Mouse (Mus musculus): ENCODE measurements around the gene Hoxa4. TPM values are rescaled to one million over a fixed set of nuclear protein-coding genes. Genes with fewer than 3 reads are reported as not detected.

Gene Hoxa4
- under 1 TPM in 1 of 2 experiments, not detected in 1; 0.41 TPM for total RNA-seq (2021)
- long read RNA-seq, experiment 1: 0 reads
- long read RNA-seq, experiment 2, partial matches to known transcripts: 0 of 1 reads
- long read RNA-seq, experiment 2, other reads (novel, unspliced or antisense): 1 of 1 reads

DNA sequence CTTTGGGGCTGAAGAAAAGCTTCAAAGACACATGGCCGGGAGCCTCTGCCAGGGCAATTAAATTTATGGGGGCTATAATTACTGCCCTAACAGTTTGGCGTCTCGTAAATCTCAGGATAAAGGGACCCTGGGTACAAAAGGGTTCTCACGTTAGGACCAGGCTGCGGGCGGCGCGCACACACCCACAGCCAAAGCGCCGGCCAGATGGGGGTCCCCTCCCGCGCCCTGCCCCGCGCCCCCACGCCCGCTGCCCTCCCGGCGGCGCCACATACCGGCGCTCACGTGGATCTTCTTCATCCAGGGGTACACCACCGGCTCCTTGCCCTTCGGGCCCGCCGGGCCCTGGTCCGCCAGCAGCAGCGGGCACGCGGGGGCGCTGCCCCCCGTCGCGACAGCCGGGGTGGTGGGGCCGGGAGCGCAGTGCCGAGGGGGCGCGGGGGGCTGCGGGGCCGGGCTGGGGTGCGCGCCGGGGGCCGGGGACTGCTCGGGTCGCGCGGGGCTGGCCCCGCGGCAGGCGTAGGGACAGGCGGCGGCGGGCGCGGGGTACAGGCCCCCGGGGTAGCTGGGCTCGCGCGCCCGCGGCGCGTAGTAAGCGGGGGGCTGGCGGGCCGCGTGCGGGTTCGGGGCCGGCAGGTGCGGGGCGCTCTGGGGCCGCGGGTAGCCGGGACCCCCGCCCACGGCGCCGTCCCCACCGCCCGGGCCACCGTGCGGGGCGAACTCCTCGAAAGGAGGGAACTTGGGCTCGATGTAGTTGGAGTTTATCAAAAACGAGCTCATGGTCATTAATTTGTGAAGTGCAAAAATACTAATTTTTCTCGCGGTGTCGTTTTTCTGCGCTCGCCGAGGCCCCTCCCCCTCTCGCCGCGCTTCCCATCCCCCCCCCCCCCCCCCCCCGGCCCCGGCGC, at the start of gene Hoxa4:
Hoxa4 (minus strand) TSS at position 848 of the 905 bp plus-strand sequence.
- DNase-seq: no peak

DNA sequence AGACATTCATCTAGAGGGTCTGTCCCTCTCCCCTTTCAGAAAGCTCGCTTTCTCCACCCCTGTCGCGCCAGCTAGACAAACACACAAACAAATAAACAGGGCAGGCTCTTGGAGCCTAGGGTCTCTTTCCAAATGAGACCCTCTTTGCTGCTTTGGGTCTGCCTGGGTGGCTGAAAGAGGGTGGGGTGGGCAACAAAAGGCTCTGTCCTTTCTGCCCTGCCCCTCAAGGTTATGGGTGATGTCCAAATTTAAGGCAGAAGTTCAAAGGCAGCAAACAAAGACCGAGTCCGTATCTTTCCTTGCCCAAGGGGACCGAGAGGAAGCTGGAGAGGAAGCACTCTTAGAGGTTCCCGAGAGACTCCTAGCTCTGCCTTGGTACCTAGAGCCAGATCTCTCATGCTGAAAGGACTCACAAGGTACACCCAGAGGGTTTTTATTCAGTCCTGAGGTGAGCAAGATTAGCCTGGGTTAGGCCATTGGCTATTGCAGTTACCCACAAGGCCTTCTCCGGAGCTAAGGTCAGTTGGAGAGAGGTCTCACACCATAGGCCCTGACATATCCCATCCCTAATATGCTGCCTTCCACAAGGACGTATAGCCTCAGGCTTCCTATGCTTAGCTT, 49.6 kb upstream of the Hoxa4 start:
- DNase-seq: no peak

DNA sequence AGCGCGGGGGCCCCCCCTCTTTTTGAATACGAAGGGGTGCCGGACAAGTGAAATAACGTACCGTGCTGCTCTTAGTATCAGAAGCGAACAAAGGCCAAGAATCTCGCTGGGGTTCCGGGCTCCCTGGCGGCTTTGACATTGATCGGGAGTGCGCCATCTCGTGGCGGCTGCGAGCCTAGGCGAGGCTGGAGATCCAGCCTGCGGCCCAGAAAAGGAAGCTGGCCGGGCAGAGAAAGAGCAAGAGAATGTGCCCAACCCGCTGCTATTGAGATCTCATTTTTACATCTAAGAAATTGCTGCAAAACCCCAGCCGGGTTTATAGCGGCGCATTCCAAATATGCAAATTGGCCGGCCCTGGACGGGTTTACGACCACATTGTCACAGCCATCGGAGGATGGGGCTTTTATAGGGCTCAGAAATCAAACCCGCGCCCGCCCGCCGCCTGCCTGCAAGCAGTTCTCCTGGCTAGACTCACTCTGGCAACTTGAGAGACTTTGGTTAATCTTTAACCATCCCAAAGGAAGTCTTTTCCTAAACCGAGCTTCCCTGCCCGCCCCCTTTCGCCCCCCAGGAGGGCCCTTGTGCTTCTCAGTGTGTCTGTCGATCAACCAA, 48.9 kb upstream of the Hoxa4 start, which contains the start of gene Hoxa10:
Hoxa10 (minus strand) TSS at position 466 of the 612 bp plus-strand sequence.
- DNase-seq: peak; percentile 73 to 79

DNA sequence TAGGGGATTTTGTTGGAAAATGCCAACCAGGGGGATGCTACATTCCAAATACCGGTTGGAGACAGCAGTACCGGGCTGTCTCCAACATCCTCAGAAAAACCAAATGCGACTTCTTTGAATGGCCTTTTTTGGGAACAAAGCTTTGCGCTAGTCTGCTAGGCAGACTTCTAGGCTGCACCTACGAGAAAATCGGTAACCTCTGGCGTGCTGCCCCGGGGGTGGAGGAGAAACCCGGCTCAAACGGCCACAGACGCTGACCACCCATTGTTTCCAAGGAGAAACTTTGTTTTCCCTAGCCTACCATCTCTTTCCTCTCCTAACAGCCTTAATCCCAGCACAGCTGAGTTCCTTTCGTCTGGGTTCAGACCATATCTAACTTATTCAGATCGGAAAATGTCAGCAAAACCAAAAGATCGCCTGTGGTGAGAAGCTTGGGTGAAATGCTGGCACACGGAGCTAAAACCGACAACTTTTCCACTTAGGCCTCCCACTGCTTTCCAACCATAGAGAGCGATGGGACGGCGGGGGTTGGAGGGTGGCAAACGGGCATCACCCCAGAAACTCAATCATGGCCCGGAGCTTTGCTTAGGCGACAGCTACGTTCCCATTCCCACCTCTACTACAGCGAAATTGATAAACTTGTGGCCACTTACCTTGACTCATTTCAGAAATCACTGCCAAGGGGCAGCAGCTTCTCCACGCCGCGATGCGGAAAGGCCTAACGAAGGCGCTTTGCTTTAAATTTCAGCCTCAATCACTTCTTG, 48.3 kb upstream of the Hoxa4 start:
- no peak for DNase-seq

DNA sequence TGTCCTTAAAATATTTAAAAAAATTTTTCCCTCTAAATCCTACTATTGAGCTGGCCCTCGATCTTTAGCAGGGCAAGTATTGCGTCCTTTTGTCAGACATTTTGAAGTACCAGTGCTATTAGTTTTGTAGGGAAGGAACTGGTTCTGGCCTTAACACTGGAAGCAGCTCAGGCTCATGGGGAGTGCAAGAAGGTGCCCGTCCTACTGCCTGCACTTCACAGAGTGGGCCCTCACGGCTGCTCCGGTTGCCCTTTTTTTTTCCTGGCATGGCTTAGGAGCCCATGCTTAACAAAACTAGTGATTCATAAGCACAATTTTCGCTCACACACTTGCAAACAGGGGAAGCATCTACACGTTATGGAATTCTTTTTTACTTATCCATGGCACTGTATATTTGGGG, 47.4 kb upstream of the Hoxa4 start:
- DNase-seq: no peak

DNA sequence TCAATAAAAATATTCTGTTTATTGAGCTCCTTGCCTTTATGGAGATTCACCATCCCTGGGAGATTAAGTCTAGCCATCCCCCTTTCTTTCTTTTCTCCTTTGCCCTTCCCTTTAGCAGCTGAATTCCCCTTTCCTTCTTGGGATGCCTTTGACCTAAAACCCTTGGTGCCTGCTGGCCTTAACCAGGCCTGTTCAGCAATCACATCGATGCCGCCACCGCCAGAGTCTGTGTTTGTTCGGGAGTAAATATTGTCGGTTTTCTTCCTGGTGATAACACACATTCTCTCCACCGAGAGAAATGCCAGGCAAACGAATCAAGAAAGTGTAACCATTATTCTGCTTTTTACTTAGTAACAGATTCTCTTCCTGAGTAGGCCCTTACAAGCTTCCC, 46.6 kb upstream of the Hoxa4 start:
- no peak for DNase-seq

DNA sequence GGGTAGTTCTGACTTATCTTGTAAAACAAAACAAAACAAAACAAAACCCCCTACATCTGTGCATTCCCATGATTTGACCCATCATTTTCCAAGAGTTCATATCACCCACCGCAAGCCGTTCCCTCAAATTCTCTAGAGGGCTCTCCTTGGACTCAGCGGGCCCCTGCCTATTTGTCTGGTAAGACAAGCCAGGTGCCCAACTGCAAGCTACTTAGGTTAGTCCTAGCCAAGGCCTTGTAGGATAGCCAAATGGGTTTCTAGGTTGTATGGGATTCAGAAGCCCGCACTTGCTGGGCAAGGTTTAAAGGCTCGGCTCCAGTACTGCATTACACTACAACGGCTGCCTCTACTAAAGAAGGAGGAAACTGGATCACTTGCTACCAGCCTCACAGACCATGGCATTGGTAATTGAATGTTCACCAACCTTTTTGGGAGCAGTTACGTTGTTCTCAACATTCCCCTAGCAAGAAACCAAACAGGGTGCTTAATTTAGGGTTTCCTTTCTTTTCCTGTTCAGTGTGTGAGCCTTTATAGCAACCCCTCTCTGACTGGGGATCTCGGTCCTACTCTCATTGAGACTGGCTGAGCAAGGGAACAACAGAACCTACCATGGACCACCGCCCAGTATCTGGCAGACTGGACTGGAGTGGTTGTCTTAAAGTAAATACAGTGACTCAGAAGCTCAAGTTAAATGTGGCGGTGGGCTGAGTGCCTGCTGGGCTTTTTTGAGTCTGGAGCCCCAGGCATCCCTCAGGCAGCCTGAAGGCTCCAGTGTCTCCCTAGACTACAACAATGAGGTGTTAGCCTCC, 46.0 kb upstream of the Hoxa4 start:
- no peak for DNase-seq

DNA sequence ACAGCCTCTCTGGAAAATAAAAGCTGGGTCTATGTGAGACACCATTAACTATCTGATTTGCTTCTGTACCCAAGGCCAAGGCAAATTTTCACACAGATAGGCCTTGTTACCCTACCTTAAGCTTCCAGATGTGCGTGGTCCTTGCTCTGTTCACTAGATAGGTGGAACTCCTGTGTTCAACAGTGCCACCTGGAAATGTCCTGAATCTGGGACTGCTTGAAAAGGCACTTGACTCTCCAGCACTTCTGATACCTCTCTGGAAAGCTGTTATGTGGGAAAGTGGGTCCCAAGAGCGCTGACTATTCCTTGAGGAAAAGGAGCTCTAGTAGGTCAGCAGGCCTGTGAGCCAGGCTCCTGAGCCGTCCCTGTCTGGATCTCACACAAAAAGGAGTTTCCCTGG, 45.3 kb upstream of the Hoxa4 start:
- DNase-seq: no peak

DNA sequence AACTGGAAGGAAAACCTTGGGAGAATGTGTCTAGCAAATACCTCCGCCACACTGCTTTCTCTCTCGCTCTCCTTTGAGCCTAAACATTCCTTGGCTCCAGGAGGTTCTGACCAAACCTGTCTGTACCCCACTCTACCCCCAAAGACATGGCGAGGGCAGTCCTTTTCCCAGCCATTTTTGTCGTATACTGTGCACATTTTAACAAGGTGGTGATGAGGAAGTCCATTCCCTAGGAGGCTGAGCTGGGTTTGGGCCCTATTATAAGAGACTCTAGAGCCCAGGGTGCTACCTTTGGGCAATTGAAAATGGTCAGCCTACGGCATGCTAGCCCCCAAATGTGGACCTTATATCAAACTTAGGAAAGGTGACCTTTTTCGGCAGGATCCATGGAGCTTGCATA, 44.3 kb upstream of the Hoxa4 start:
- DNase-seq: no peak

DNA sequence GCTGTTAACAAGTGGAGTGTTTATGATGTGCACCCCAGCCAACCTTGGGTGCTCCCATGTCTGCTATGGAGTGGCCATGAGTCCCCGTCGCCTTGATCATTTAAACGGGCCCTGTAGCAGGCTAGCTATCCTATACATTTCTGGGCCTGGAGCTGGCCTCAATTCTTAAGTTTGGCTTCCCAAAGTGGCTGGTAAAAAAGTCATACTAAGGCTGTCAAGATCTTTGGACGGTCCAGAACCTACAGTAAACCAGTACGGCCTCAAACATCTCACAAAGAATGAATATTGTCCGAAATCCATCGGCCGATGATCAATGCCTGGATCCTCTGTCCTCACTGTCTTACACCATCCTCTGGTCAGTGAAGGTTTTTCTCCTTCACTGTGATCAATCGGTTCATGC, 43.7 kb upstream of the Hoxa4 start:
- no peak for DNase-seq

DNA sequence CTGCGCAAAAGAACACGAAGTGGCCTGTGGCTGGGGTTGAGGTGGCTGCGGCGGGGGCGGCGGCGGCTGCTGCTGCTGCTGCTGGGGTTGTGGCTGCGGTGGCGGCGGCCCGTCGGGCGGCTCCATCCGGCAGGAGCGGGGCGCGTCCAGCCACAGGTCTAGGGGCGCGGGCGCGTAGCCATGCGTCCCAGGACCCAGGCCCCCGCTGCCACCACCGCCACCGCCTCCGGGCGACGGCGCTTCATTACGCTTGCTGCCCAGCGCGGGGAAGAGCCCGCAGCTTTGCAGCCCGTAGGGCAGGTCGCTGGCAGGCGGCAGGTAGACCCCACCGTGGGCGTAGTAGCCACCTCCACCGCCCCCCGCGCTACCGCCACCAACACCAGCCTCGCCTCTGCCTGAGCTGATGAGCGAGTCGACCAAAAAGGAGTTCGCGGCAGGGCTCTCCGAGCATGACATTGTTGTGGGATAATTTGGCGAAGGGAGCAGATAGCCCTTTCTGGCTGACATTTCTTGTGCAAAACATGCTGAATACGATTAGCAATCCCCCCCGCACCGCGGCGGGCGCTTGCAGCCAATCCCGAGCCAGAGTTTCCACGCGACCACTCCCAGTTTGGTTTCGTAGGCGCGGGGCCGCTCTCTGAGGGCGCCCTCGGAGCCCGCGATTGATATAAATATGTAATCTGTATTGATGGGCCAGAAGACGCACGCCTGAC, 43.0 kb upstream of the Hoxa4 start:
- no peak for DNase-seq

DNA sequence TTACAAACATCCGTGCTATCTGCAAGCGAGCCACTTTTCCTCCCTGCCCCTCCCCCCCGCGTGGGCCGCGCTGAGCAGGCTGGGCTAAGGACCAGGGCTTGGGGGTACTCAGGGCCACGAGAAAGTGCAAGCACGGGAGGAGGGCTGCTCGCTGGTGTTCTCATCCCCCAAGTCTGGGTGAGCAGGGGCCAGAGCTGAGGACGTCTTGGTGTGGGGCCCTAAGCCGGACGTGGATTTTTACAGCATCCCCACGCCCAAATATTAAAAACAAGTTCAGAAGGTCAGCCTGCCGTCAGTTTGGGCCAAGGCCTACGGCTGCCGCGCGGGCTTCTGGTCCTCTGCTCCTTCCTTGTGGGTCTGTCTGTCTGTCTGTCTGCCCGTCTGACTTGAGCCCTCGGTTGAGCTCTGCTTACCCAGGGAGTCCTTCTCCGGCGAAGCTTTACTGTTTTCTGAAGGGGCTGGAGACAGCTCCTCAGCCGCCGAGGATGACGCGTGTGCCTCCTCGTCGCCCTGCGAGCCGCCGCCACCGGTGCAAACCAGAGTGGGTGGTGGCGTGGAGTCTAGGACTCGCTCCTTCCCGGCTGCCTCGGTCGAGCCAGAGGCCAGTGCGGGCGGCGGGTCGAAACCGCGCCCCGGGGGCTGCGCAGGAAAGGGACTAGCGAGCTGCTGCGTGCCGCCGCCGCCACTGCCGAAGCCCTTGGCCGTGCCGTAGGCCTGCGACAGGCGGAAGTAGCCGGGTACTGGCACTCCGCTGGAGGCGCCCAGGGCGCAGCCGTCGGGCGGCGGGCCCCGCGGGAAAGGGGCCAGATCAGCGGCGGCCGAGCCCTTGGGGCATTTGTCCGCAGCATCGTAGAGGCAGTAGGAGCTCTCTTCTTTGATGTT, 42.2 kb upstream of the Hoxa4 start:
- DNase-seq: peak in 1 of 2 experiments; percentile 22

DNA sequence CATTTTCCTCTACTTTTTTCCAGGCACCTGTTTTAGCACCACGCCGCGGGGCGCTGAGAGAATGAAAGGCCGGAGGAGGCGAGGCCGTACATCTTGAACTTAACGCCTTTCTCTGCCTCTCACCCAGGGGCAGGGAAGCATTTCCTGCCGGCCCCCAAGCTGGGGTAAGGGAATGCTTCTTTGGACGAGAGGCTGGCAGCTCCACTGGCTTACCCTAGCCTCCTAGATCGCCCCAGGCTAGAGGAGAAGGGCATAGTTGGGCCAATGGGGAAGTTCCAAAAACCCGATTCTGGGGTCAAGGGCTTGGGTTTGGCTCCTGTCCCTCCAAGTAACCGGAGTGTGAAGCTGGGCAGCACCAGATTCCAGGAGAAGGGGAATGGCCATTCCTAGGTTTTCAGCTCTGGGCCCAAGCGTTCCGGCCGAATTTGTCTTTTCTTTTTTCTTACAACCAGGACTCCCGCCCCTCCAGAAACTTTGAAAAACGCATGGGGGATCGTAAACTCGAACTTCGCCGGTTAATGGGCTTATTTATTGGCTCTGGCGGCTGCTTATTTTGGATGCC, 41.5 kb upstream of the Hoxa4 start:
- peak in 1 of 2 experiments; percentile 21 for DNase-seq

DNA sequence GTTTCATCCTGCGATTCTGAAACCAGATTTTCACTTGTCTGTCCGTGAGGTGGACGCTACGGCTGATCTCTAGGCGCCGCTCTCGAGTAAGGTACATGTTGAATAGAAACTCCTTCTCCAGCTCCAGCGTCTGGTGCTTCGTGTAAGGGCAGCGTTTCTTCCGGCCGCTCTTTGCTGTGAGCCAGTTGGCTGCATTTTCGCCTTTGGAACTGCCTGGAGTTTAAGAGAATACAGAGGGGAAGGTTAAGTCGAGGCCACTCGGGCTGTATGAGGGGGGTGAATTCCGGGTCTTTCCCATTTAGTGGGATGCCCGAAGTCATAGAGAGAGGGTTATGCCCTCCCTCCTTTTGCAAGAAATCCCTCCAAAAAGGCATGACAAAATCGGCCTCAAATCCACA, 41.0 kb upstream of the Hoxa4 start:
- DNase-seq: peak in 1 of 2 experiments; percentile 48

DNA sequence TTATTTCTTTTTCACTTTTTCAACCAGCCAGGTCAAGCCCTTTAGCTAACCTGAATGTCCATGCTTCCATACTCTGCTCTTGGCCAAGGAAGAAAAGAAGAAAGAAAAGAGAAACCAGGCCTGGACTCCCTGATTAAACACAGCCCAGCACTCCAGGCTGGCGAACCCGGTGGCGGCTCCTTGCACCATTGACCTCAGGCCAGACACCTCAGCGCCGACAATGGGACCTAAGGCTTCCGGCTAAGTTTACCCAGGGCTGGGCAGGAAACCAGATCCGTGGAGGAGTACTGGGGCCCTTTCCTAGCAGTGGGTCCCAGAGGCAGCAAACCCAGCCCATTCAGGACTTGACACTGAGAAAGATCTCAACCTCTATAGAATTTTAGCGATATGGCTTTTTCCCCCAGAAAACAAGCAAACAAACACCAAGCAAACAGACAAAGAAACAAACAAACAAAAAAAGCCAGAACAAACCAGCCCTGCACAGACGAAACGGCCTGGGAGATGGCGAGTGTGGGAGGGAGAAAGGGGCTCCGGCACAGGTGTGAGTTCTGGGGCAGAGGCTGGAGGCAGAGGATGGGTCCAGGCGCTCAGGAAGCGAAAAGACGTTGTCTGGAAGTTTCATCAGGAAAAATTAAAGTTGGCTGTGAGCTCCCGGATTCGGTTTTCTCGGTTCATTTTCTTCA, 40.5 kb upstream of the Hoxa4 start:
- DNase-seq: peak in 1 of 2 experiments; percentile 40

DNA sequence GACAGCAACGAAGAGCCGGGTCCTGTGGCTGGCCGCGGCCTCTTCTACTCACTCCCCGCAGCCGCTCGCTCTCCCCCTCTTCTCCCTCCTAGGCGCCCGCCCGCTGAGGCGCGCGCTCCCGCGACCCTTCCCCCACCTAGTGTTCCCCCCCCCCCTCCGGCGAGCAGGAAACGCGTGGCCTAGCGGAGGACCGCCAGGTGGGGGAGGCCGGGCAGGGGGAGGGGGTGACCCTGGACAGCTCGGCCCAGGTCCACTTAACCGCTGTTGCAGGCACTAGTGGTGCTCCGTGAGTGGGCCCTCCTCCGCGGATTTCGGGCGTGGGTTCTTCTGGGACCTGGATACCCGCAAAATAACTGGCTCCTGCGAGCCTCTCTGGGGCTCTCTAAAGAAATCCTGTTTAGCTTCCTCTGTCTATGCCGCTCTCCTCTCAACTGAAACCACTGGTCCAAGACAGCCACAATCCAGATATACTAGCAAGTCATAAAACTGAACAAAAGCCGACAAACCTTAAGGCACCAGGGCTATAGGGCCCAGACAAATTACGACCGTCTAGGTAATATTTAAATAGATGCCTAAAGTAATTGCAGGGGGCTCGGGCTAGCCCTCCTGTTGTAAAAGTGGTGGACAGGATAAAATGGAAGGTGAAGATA, 39.1 kb upstream of the Hoxa4 start, which contains the start of gene Hoxa9:
Hoxa9 (minus strand) TSS at position 574 of the 650 bp plus-strand sequence.
- DNase-seq: peak in 1 of 2 experiments; percentile 28

DNA sequence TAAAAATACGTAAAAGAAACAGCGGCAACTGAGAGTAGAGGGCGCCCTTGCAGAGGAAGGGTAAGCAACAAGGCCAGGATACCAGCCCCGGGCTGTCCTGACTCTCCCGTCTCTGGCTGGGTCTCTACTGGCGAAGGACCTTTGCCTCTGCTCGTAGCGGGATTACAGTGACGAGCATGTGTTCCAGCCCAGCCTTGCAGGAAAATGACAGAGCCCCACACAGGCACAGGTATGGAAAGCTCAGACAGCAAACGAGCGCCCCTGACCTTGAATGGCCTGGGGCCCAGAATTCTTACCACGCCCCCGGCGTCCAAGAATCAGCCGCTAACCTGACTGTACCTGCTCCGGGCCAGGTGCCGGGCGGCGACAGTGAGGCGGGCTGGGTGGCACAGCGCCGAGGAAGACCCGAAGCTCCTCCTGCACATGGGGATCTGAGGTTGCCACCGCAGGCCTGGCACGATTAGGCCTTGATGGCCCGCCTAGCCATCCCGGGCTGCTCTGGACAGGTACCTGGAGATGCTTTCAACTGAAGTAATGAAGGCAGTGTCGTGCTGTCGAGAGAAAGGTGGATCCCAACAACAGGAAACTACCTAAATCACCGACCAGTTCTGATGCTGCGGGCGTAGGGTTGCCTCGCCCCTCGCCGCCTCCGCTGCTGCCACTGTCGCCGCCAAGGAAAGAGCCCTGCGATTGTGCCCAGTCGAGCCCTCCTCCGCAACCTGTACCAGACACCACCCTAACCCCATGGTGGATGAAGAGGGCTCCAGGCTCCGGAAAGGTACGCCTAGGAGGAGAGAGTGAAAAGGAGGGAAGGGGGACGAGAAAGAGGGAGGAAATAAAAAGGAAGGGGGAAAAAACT, 38.2 kb upstream of the Hoxa4 start:
- DNase-seq: peak in 1 of 2 experiments; percentile 12
